Mouse (Mus musculus) cerebellum, adult (tissue): Measurements from ENCODE around the gene Dcaf8.
A peak's percentile ranks its signal among the peaks of the same experiment; 100 is the strongest.

Experiments used
- ATAC-seq: cut with Nextera tagmentation; 2 replicates; pipeline ENCODE4 v1.9.2; 2017; ENCODE audit warnings: mild to moderate bottlenecking, moderate library complexity, mixed read lengths; ENCODE audit not compliant: insufficient number of reproducible peaks, low FRiP score, low TSS enrichment

Dcaf8 gene

DNA sequence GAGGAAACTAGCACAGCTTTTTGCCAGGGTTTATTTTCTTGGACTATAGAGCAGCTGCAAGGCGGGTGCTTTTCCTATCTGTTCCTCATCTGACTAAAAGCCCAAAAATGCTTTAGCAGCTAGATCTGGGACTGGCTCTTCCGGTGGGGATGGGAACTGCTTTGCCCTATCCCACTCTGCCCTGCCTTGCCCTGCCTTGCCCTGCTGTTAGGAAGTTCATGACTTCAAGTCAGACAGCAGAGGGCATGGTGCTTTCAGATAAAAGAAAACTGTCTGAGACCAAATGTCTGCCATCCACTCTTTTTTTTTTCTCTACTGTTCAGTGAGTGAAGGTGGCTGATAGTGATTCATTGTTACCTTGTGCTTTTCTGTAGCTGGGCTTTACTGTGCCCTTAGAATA, 43.7 kb downstream of the Dcaf8 start:
- ATAC-seq, result no peak

DNA sequence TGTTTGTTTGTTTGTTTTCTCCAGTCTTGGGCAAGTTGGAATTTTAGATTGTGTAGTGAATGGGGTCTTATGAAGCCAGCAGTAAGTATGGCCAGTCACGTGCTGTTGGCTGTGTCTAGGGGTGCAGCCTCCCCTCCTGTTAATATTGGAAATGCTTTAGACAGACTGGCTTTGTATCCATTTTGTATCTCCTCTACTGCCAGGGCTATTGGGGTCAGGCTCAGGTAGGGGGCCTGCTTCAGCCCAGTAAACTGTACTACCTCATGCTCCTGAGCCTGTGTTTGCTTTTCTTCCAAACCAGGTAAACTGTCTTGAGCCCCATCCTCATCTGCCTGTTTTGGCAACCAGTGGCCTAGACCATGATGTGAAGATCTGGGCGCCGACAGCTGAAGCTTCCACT, 44.3 kb downstream of the Dcaf8 start:
- ATAC-seq, result no peak

- ATAC-seq, result no peak
Observed at GRCm38 (mm10) chr1:172194435-172194834, 46.6 kb downstream of the Dcaf8 start.

- no peak for ATAC-seq
Observed at GRCm38 (mm10) chr1:172197146-172197545, 49.3 kb downstream of the Dcaf8 start.

DNA sequence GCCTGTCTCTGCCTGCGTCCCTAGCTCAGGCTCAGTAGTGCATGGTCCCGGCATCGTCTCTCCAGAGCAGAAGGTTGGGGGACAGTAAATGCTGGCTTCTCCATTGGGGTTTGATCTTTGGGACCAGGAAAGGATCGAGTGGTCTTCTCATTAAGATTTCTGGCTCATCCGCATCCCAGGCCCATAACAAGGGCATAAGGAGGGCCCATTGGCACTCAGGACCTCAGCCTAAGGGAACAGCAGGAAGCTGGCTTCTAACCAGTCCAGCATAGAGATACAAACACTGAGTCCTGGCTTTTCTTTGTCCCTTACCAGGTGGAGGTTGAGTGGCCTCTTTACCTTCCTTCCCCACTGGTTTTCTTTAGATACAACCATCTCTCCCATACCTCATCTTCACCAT, 50.0 kb downstream of the Dcaf8 start:
- ATAC-seq, result no peak

- no peak for ATAC-seq
Observed at GRCm38 (mm10) chr1:172198316-172198715, 50.4 kb downstream of the Dcaf8 start.

GRCm38 (mm10) chr1:172198996-172199395, 51.1 kb downstream of the Dcaf8 start:
- ATAC-seq, result no peak

GRCm38 (mm10) chr1:172200161-172200560, 52.3 kb downstream of the Dcaf8 start:
- ATAC-seq, result no peak

GRCm38 (mm10) chr1:172200871-172201447, 53.1 kb downstream of the Dcaf8 start:
- ATAC-seq, result no peak

GRCm38 (mm10) chr1:172201967-172202880, 54.3 kb downstream of the Dcaf8 start:
- ATAC-seq, result peak; percentile 50

GRCm38 (mm10) chr1:172202894-172203522, 55.1 kb downstream of the Dcaf8 start:
- no peak for ATAC-seq

DNA sequence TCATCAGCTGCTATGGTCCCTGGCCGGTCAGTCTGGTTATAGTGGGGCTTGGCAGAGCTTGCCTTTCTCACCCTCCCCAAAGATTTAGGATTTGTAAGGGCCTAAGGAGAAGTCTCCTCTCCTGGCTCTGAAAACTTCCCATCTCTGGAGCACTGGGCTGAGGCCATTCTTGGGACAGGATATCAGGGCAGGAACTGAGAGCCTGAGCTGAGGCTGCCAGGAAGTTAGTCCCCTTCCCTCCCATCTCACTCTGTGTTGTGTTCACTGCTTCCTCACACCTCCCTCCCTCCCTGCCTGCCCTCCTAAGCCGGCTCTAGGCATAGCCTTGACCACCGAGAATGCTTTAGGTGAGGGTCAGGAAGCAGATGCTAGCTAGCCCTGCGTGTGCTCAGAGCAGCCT, 55.7 kb downstream of the Dcaf8 start:
- no peak for ATAC-seq

GRCm38 (mm10) chr1:172204033-172204813, 56.3 kb downstream of the Dcaf8 start:
- no peak for ATAC-seq

- ATAC-seq, result no peak
Observed at GRCm38 (mm10) chr1:172204814-172205740, 57.2 kb downstream of the Dcaf8 start.

DNA sequence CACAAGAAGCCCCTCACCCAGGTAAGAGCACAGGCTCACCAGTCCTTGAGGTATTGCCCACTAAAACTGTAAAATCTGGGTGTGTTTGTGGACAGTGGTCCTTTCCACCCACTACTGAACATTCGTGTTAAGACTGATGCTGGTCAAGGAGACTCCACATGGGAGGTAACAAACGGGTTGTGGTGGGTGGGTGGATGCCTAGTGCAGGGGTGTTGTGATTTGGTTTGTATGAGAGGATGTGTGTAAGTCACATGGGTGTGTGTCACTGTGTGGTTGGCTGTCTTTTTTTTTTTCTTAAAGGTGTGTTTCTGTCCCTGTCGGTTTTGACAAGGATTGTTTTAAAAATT, 57.8 kb downstream of the Dcaf8 start:
- no peak for ATAC-seq

GRCm38 (mm10) chr1:172206141-172206917, 58.4 kb downstream of the Dcaf8 start, which contains the start of gene Pea15a:
TSS of gene Pea15a (minus strand) at chr1:172206804.
- ATAC-seq, result peak; percentile 64

- no peak for ATAC-seq
Observed at GRCm38 (mm10) chr1:172207111-172207584, 59.3 kb downstream of the Dcaf8 start.

GRCm38 (mm10) chr1:172212776-172213175, 64.9 kb downstream of the Dcaf8 start:
- no peak for ATAC-seq

DNA sequence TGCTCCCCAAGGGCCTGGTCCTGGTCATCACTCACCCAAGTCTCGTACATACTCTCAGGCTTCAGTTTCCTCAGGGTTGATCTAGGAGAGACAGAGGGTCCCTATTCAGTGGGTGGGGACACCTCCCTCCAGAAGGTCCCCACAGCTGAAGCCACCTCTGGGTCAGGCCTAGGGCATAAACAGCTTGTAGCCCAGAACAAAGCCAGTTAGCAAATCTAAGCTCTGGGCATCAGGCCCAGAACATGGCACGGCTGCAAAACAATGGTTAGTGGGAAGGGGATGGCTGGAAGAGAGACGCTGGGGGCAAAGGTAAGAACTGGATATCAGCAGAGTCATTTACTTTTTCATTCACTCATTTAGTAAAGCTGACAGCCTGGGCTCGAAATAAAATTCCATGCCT, 65.9 kb downstream of the Dcaf8 start:
- no peak for ATAC-seq
